Mouse (Mus musculus) cortical plate, adult 2 months (tissue): Measurements from ENCODE around the gene St5.

Source experiments
- CTCF ChIP-seq: fragments of 200-500 bp; IDR thresholded peaks from 2 replicates; pipeline ENCODE4 v1.5.1; 2011; ENCODE audit warnings: mild to moderate bottlenecking, control low read depth, low read length; ENCODE audit not compliant: insufficient read depth; ENCODE audit errors: extremely low read depth
- POLR2A ChIP-seq: fragments of 200-500 bp; IDR thresholded peaks from 2 replicates; pipeline ENCODE4 v1.6.1; 2011; ENCODE audit warnings: mild to moderate bottlenecking, low read length, control low read depth; ENCODE audit not compliant: insufficient read depth; ENCODE audit errors: extremely low read depth

DNA sequence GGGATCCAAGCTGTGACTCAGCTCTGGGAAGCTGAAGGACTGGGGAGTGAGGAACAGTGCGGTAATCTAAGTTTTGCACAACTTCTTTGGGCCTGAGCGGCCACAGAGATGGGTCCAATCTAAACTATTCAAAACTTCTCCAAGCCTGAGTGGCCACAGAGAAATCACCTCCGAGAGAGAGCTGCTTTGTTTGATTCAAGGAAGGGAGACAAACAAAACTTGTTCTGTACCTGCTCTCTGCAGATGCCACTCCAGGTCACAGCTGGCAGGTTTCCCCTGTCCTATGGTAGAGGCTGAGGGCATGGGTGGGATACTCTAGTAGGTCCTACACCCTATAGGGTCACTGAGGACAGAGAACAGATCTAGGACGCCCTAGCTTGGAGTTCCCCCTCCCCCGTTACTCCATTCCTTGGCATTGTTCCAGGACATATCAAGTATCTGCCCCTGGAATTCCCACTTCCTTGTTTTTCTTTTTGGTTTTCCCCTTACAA is 89.8 kb downstream of the St5 start:
- TF ChIP-seq POLR2A = no peak
- no peak for TF ChIP-seq CTCF
